Mouse (Mus musculus): ENCODE results near the gene Nacad.

GRCm38 (mm10) chr11:6599831-6600230 lies 6.0 kb downstream of the Nacad start:
- TF ChIP-seq CTCF (IDR thresholded peaks at IDR 0.05; ENCODE audit: borderline replicate concordance, extremely low read depth, insufficient read depth, insufficient read length) (no peak), POLR2A (IDR thresholded peaks at IDR 0.05; ENCODE audit: borderline replicate concordance, extremely low read depth, insufficient read depth, insufficient read length, poor library complexity, severe bottlenecking) (no peak)

Measured in brain, embryonic 14.5 days (tissue).